Comparison of ENCODE assay signal across 14 mouse cellular contexts in genomic region chr8:93273321-93273720, GRCm38 (mm10). TPM values are rescaled to one million over a fixed set of nuclear protein-coding genes. Genes with fewer than 3 reads are reported as not detected.
DNase-seq lines count a peak whose midpoint lies in the region; ATAC-seq and TF ChIP-seq lines count a peak whose summit lies in the region.
"Had no signal": no experiment of that assay in that cellular context is flagged by ENCODE, and none has a peak within 500 bp of the region (broad histone marks: within the 10 kb centered on the region; RNA-seq: fewer than 3 reads in every experiment).

No protein-coding gene starts in this region.

- no peak overlapping the region for H3K4me3 ChIP-seq in heart, embryonic 10.5 days
- no peak overlapping the region for H3K4me3 ChIP-seq in layer of hippocampus, adult 2 months
- no peak overlapping the region for H3K4me3 ChIP-seq in gastrocnemius, adult 2 months
- H3K4me3 ChIP-seq: midbrain, embryonic 12.5 days; neural tube, embryonic 13.5 days had no signal

- intact Hi-C loops in gastrocnemius, adult 2 months (cut with DNase I): no loop called here

- ATAC-seq in cerebellum, adult (ENCODE audit: insufficient number of reproducible peaks, low FRiP score, low TSS enrichment): no peak

- no peaks in the 10 kb centered on the region for H3K9me3 ChIP-seq in heart, embryonic 10.5 days
- H3K9me3 ChIP-seq: midbrain, embryonic 12.5 days; neural tube, embryonic 13.5 days had no signal

- H3K27me3 ChIP-seq in heart, embryonic 10.5 days (ENCODE audit: insufficient read depth, poor library complexity, severe bottlenecking): no peaks in the 10 kb centered on the region
- H3K27me3 ChIP-seq: midbrain, embryonic 12.5 days; neural tube, embryonic 13.5 days had no signal

- no peak overlapping the region for H3K27ac ChIP-seq in heart, embryonic 10.5 days
- peak overlapping the region; percentile 51; the same call in 1 of the 2 replicates for H3K27ac ChIP-seq in layer of hippocampus, adult 2 months
- no peak overlapping the region for H3K27ac ChIP-seq in gastrocnemius, adult 2 months
- H3K27ac ChIP-seq: midbrain, embryonic 12.5 days; neural tube, embryonic 13.5 days had no signal

- TF ChIP-seq CTCF in layer of hippocampus, adult 2 months (conservative IDR thresholded peaks at IDR 0.05): no peak
- no peak for TF ChIP-seq CTCF in gastrocnemius, adult 2 months (IDR thresholded peaks at IDR 0.05)

- DNase-seq in heart, adult 8-10 months (ENCODE audit: low spot score): peak; percentile 11
- no peak for DNase-seq in heart, embryonic 10.5 days (ENCODE audit: low spot score)
- DNase-seq in right cerebral cortex, adult 2 months (ENCODE audit: low spot score in 2 of 2): peak; percentile 44 to 45
- no peak for DNase-seq in right cerebral cortex, postnatal 14 days
- peak; percentile 9 to 40 for DNase-seq in layer of hippocampus, adult 2 months (ENCODE audit: low spot score in 2 of 2)
- DNase-seq in gastrocnemius, adult 2 months: no peak
- no peak for DNase-seq in urinary bladder, postnatal 4 days (ENCODE audit: low spot score in 2 of 2)
- DNase-seq: embryo, embryonic 11 days; thymus, postnatal 25 days had no signal

- 77% methylated on average over 3 of the region's 3 CpGs for WGBS in heart, embryonic 10.5 days

- H3K36me3 ChIP-seq in heart, embryonic 10.5 days: no peaks in the 10 kb centered on the region
- H3K36me3 ChIP-seq: midbrain, embryonic 12.5 days; neural tube, embryonic 13.5 days had no signal

- H3K4me1 ChIP-seq in heart, embryonic 10.5 days: no peaks in the 10 kb centered on the region
- H3K4me1 ChIP-seq: midbrain, embryonic 12.5 days; neural tube, embryonic 13.5 days had no signal

RNA-seq across cellular contexts. Expression of gene Ces1f, which starts 6.2 kb away (rescaled TPM):
- 1 to 10 TPM in 1 of 4 experiments, under 1 TPM in 3; 0.25 to 1.2 (median 0.57) TPM for total RNA-seq in heart, adult 8-10 months (2022)
- not detected in 2 replicates for polyA plus RNA-seq in heart, embryonic 10.5 days (2016; fragmentation: Nextera tagmentation; extraction: Ambion mirVana)
- not detected for total RNA-seq in layer of hippocampus, adult 2 months (2021)
- under 1 TPM in 1 of 2 experiments, not detected in 1; 0.28 TPM for total RNA-seq in gastrocnemius, adult 2 months (2021)
- total RNA-seq: heart, postnatal 4 days; layer of hippocampus, postnatal 10 days had no signal
- polyA plus RNA-seq: midbrain, embryonic 12.5 days; neural tube, embryonic 13.5 days had no signal

RNA-seq across cellular contexts. Expression of gene Ces1e, which starts 43.9 kb away (rescaled TPM):
- total RNA-seq in heart, adult 8-10 months (2022): 1 to 10 TPM in 1 of 4 experiments, under 1 TPM in 3; 0.49 to 1.3 (median 0.81) TPM
- polyA plus RNA-seq in heart, embryonic 10.5 days (2016; fragmentation: Nextera tagmentation; extraction: Ambion mirVana): 0.31 TPM in 1 of 2 replicates, not detected in the other
- not detected for total RNA-seq in layer of hippocampus, adult 2 months (2021)
- total RNA-seq in gastrocnemius, adult 2 months (2021): 1 to 10 TPM in 1 of 2 experiments, under 1 TPM in 1; 0.43 to 1.1 TPM
- total RNA-seq: layer of hippocampus, postnatal 10 days had no signal
- polyA plus RNA-seq: midbrain, embryonic 12.5 days; neural tube, embryonic 13.5 days had no signal

Comparison
In these comparisons a context has a peak if more than half of its experiments do, and no peak if none do; other contexts are left out.
1. DNase-seq: peak in heart, adult 8-10 months (single experiment), right cerebral cortex, adult 2 months (2 of 2) and layer of hippocampus, adult 2 months (2 of 2); none in heart, embryonic 10.5 days (single experiment), right cerebral cortex, postnatal 14 days (single experiment), gastrocnemius, adult 2 months (single experiment) and urinary bladder, postnatal 4 days (0 of 2).